Mouse (Mus musculus) bone marrow, adult 2 months (tissue): ENCODE measurements at regions not wholly inside any gene's neighbourhood (a gene's known extent, or its start where the extent isn't known, plus 50 kb on each side); places are given as distances from the start of the nearest gene placed in this dataset.

Experiments used
- CTCF ChIP-seq: fragments of 200-500 bp; IDR thresholded peaks from 2 replicates; pipeline ENCODE4 v1.5.1; 2011; ENCODE audit warnings: low read length, control low read depth; ENCODE audit not compliant: control insufficient read depth, insufficient read depth
- POLR2A ChIP-seq: fragments of 200-500 bp; IDR thresholded peaks from 2 replicates; pipeline ENCODE4 v1.6.1; 2011; ENCODE audit warnings: low read depth, mild to moderate bottlenecking, control low read depth, low read length, borderline replicate concordance; ENCODE audit not compliant: control insufficient read depth

DNA sequence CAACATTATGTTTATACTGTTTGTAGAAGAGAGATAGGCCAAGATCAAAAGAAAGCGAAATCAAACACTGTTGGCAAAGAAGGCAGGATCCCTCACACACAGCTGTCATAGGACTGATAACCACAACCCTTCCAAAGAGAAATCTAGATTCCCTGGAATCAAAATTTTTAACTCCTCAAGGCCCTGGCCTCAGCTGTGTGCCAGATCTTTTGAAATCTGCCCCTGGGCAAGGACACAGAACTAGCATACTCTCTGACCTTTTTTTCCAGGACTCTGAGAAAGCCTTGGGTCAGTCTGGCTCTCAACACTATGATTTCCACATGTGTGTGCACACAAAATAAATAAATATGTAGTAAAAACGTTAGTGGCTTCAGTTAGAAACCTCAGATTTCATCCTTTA, 271.6 kb upstream of the Gcfc2 start:
- TF ChIP-seq POLR2A (no peak), CTCF (no peak)
